Mouse (Mus musculus) c-Kit-negative CD71-positive TER-119-positive erythroid progenitor cells, embryonic 14.5 days (primary cell): Measurements from ENCODE around the gene Psmc3ip.
"Not testable (repeated sequence)": the region's sequence is repeated elsewhere in the genome, so short reads cannot be mapped to it uniquely, and the experiment has no call there.

Source experiments
- DNase-seq: peaks from one replicate; pipeline ENCODE4 v3.0.0-alpha.2; 2013; ENCODE audit warnings: low read depth, low spot score

The Psmc3ip gene

GRCm38 (mm10) chr11:101095314-101096024, at the start of gene Psmc3ip:
TSS of gene Psmc3ip (minus strand) at chr11:101095436.
- DNase-seq = peak; percentile 92

DNA sequence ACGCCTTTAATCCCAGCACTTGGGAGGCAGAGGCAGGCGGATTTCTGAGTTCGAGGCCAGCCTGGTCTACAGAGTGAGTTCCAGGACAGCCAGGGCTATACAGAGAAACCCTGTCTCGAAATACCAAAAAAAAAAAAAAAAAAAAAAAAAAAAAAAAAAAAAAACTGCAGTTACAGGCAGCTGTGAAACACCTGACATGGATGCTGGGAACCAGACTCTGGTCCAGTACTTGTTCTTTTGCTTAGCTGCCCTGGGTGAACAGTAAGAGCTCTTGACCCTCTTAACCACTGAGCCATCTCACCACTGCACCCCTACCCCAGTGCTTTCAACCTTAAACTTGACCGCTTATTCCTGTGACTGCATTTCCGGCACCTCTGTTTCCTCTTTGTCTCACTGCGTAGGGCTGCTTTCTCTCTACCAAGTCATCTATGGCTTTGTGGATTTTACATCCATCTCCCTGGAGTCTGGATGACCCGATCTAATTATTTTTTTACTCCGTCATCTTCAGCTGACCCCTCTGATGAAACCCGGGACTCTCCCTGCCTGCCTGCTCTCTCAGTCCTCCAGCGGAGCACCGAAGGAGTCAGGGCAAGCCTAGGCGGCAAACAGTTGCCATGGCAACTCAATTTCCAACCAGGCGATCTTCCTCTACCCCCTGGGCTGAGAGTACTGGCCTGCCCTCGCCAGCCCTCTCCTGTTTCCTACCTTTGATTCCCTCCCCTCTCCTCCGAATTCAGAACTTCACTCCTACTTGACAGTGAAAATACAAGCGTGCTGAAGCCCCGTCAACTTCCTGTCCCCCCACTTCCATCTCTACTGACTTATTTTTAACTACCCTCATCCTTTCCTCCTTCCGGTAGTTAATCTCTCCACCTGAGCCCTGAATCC, 48.3 kb upstream of the Psmc3ip start:
- no peak for DNase-seq

GRCm38 (mm10) chr11:101142215-101142967, 47.2 kb upstream of the Psmc3ip start:
- DNase-seq = no peak

GRCm38 (mm10) chr11:101141088-101141487, 45.9 kb upstream of the Psmc3ip start:
- no peak for DNase-seq

DNA sequence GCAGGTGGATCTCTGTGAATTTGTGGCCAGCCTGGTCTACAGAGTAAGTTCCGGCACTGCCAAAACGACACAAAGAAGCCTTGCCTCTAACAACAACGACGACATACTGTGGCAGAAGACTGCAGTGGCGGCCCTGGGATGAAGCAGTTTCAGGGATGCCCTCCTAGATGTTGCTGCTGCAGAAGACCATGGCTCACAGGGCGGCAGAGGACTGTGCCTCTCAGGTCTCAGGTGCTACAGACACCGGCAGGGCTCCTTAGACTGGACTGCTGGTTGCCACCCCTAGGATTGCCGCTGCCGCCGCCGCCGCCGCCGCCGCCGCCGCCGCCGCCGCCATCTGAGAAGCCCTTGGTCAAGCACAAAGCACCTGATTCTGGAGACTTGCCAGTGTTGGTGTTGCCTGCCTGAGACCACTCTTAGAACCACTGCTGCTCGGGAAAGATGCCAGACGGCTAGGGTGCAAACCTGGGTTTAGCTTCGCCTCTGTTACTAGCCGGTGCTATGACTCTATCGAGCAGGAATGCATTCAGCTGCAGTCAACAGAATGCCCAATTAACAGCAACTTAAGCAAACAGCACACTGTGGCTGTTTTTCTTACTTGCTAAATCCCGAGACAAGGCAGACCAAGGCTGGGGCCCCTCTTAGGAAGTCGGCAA, 45.1 kb upstream of the Psmc3ip start:
- no peak for DNase-seq

- DNase-seq = no peak
Measured at GRCm38 (mm10) chr11:101138536-101139181, 43.4 kb upstream of the Psmc3ip start.

- DNase-seq = no peak
Measured at GRCm38 (mm10) chr11:101137000-101137399, 41.8 kb upstream of the Psmc3ip start.

DNA sequence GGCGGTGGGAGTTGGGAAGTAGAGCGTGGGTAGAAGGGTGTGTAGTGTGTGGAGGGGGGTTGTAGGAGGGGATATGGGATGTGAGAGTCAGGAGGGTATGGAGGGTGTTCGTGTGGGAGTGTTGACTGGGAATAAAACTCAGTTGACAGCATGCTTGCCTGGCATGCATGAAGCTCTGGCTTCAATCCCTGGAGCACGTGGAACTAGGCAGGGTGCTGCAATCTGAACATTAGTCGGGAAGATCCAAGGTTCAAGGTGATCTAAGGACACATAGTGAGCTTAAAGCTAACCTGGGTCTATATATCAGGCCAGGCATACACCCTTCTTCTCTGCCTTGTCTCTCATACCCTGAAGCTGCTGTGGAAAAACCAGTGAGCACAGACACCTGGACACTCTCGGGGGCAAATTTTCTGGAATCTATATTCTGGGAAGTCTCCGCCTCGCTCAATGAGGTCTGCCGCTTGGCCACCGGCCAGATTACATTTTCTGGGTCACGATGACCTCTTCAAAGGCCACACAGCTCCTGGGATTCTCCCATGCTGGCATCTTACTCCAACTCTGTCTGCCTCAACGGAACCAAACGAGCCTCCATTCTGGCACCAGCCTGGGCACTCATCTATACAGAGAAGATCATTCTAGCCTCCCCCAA, 39.1 kb upstream of the Psmc3ip start:
- DNase-seq = no peak

GRCm38 (mm10) chr11:101133037-101133436, 37.8 kb upstream of the Psmc3ip start:
- no peak for DNase-seq

- peak; percentile 33 for DNase-seq
Measured at GRCm38 (mm10) chr11:101131701-101132100, 36.5 kb upstream of the Psmc3ip start.

DNA sequence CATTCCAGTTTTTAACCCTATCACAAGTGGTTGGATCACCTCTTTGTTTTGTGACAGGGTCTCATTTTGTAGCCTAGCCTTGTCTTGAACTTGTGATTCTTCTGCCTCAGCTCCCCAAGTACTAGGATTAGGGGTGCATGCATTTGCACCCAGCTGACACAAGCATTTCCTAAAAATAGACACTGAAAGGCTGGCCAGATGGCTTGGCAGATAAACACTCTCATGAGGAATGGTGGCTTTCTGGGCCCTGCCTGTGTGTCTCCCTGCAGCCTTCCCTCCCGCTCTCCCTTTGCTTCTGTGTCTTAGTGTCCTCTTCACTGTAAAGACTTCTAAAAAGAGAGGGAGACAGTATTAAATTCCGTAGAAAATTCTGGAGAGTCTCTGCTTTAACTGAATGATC, 36.0 kb upstream of the Psmc3ip start:
- DNase-seq = no peak

GRCm38 (mm10) chr11:101130056-101130756, 35.0 kb upstream of the Psmc3ip start:
- no peak for DNase-seq

DNA sequence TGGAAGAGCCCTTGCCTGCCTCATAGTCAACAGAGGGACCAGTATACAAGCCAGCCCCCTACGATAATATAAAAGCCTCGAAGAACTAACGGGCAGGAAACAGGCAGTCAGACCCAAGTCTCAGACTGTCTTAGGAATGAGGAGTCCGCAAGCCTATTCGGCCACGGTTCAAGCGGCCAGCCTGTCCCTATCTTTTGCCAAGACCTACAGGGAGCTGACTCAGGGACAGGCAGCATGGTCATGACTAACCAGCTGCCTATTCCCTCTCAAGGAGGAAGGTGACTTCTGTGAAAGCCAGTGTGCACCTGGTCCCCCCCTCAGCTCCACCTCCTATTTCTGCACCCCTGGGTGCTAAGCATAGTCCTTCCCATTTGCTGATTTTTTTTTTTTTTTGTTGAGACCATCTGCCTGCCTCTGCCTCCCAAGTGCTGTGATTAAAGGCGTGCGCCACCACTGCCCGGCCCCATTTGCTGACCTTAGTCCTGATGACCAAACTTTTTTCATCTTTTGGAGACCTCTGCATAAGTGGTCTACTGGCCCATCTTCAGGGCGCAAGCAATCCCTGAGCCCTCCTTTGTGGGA, 33.9 kb upstream of the Psmc3ip start:
- no peak for DNase-seq

- peak; percentile 5 for DNase-seq
Measured at GRCm38 (mm10) chr11:101127075-101127474, 31.8 kb upstream of the Psmc3ip start.

DNA sequence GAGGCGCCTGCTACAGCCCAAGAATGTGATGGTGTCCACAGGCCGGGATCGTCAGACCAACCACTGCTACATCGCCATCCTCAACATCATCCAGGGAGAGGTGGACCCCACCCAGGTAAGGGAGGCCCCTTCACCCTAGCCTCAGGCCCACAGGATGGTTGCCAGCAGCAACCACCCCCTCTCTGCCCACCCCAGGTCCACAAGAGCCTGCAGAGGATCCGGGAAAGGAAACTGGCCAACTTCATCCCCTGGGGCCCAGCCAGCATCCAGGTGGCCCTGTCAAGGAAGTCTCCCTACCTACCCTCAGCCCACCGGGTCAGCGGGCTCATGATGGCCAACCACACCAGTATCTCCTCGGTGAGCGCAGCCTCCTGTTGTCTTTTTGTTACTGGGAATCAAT, 29.8 kb upstream of the Psmc3ip start:
- not testable (repeated sequence) for DNase-seq

- not testable (repeated sequence) for DNase-seq
Measured at GRCm38 (mm10) chr11:101124494-101124893, 29.3 kb upstream of the Psmc3ip start.

DNA sequence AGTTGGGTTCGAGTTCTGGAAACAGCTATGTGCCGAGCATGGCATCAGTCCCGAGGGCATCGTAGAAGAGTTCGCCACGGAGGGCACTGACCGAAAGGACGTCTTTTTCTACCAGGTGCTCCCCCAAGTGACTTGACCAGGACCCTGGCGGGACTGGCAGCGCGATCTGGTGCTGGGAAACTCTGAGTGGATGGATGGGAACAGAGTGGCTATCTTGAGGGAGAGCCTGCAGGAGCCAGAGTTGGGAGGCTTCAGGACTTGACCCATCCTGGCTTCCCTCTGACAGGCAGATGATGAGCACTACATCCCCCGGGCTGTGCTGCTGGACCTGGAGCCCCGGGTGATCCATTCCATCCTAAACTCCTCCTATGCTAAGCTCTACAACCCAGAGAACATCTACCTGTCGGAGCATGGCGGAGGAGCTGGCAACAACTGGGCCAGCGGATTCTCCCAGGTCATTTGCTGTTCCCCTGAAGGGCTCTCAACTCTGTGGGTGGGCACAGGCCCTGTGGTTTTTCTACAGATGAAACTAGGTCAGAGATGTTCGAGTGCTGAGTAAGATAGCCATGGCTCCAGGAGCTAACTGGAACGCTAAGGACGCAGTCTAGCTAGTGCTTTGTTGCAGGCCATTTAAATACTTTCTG, 25.4 kb upstream of the Psmc3ip start:
- no peak for DNase-seq

GRCm38 (mm10) chr11:101119761-101120544, 24.7 kb upstream of the Psmc3ip start, which contains the start of the genes Retreg3 and Tubg1:
TSS of gene Retreg3 (minus strand) at chr11:101119893.
TSS of gene Tubg1 (plus strand) at chr11:101119938.
- peak; percentile 98 for DNase-seq
